Mouse (Mus musculus): ENCODE results near the gene Zfp488.

- TF ChIP-seq CTCF (IDR thresholded peaks at IDR 0.05) (no peak), EP300 (IDR thresholded peaks at IDR 0.05) (no peak)
Observed at GRCm38 (mm10) chr14:33989201-33989600, 10.6 kb upstream of the Zfp488 start.
